Mouse (Mus musculus) lung, embryonic 15.5 days (tissue): ENCODE results near the gene Cd300c2. TPM values are rescaled to one million over a fixed set of nuclear protein-coding genes. Genes with fewer than 3 reads are reported as not detected.

ENCODE experiments used
- ATAC-seq: fragments of 200-750 bp; cut with Nextera tagmentation; 2 replicates; pipeline ENCODE4 v1.8.0; 2017; ENCODE audit warnings: moderate number of reproducible peaks, borderline replicate concordance; ENCODE audit not compliant: low FRiP score, low TSS enrichment; ENCODE audit errors: extremely low read depth
- H3K27ac ChIP-seq: fragments of 300-500 bp; sonication (generic); 2 replicates; pipeline ENCODE4 v1.5.1; 2015; ENCODE audit warnings: moderate library complexity, mild to moderate bottlenecking, inconsistent platforms
- H3K27me3 ChIP-seq: fragments of 300-500 bp; sonication (generic); 2 replicates; pipeline ENCODE4 v1.6.1; 2015; ENCODE audit warnings: inconsistent platforms
- H3K36me3 ChIP-seq: fragments of 300-500 bp; sonication (generic); 2 replicates; pipeline ENCODE4 v1.6.1; 2015; ENCODE audit warnings: inconsistent platforms
- H3K4me1 ChIP-seq: fragments of 300-500 bp; sonication (generic); 2 replicates; pipeline ENCODE4 v1.6.1; 2015; ENCODE audit warnings: inconsistent platforms
- H3K4me2 ChIP-seq: fragments of 300-500 bp; sonication (generic); 2 replicates; pipeline ENCODE4 v1.6.1; 2015; ENCODE audit warnings: inconsistent platforms, mild to moderate bottlenecking, moderate library complexity
- H3K4me3 ChIP-seq: fragments of 300-500 bp; sonication (generic); 2 replicates; pipeline ENCODE4 v1.5.1; 2015; ENCODE audit warnings: mild to moderate bottlenecking, inconsistent platforms
- H3K9ac ChIP-seq: fragments of 300-500 bp; sonication (generic); 2 replicates; pipeline ENCODE4 v1.6.1; 2015; ENCODE audit warnings: inconsistent platforms
- H3K9me3 ChIP-seq: fragments of 300-500 bp; sonication (generic); 2 replicates; pipeline ENCODE4 v1.6.1; 2016; ENCODE audit warnings: inconsistent platforms
- WGBS: fragments of 180-500 bp; shearing (Covaris S2); methylation state at CpG from one replicate; pipeline ENCODE4 v1.1.7; 2015; 5-methylcytosine and 5-hydroxymethylcytosine counted together
- polyA plus RNA-seq: library from polyadenylated mRNA; unstranded; fragments of >200 nt; fragmentation: Nextera tagmentation; extraction: Ambion mirVana; gene quantifications from 2 replicates; pipeline ENCODE4 v1.2.1, GENCODE M21; 2015

Cd300c2 gene
- polyA plus RNA-seq, 1 experiment from 2014 or later = 2.9 TPM

- no peaks in the 10 kb centered on the region for H3K27me3 ChIP-seq
- H3K36me3 ChIP-seq = no peaks in the 10 kb centered on the region
- H3K9ac ChIP-seq = no peak overlapping the region
- 86% methylated on average over 1 of the region's 1 CpGs for WGBS
- no peak overlapping the region for H3K27ac ChIP-seq
- no peak overlapping the region for H3K4me3 ChIP-seq
- H3K4me1 ChIP-seq = no peaks in the 10 kb centered on the region
- no peaks in the 10 kb centered on the region for H3K9me3 ChIP-seq
- H3K4me2 ChIP-seq = no peak overlapping the region
- no peak for ATAC-seq
Observed at GRCm38 (mm10) chr11:114960369-114960768, 41.3 kb downstream of the Cd300c2 start.

Other genes starting within 250 kb of the Cd300c2 start
- 0.29 and 0.40 TPM in 2 replicates for gene Kif19a, start 236.5 kb downstream of the Cd300c2 start, polyA plus RNA-seq
- 0.71 and 1.1 TPM in 2 replicates for gene Btbd17, start 205.9 kb downstream of the Cd300c2 start, polyA plus RNA-seq
- not detected in 2 replicates for gene Gpr142, start 203.0 kb downstream of the Cd300c2 start, polyA plus RNA-seq
- gene Gprc5c, start 150.7 kb downstream of the Cd300c2 start, polyA plus RNA-seq = 35.4 and 36.1 TPM in 2 replicates
- gene Cd300a, start 111.8 kb downstream of the Cd300c2 start, polyA plus RNA-seq = 1.2 and 1.4 TPM in 2 replicates
- gene Cd300lb, start 67.5 kb downstream of the Cd300c2 start, polyA plus RNA-seq = 0.21 and 0.23 TPM in 2 replicates
- not detected in 2 replicates for gene Cd300c, start 32.7 kb downstream of the Cd300c2 start, polyA plus RNA-seq
- 0.10 and 0.17 TPM in 2 replicates for gene Cd300ld, start 12.0 kb downstream of the Cd300c2 start, polyA plus RNA-seq
- gene Cd300ld2, start 14.3 kb upstream of the Cd300c2 start, polyA plus RNA-seq = not detected in 2 replicates
- gene Cd300ld4, start 25.1 kb upstream of the Cd300c2 start, polyA plus RNA-seq = not detected in 2 replicates
- gene Cd300ld5, start 35.9 kb upstream of the Cd300c2 start, polyA plus RNA-seq = not detected in 2 replicates
- gene Cd300ld3, start 46.5 kb upstream of the Cd300c2 start, polyA plus RNA-seq = not detected in 2 replicates
- 0.06 TPM in 1 of 2 replicates, not detected in the other for gene Cd300e, start 60.3 kb upstream of the Cd300c2 start, polyA plus RNA-seq
- gene Rab37, start 89.6 kb upstream of the Cd300c2 start, polyA plus RNA-seq = 0.81 and 1.7 TPM in 2 replicates
- 1.3 and 1.8 TPM in 2 replicates for gene Cd300lf, start 132.1 kb upstream of the Cd300c2 start, polyA plus RNA-seq
- 55.0 and 58.2 TPM in 2 replicates for gene Slc9a3r1, start 161.5 kb upstream of the Cd300c2 start, polyA plus RNA-seq
- 10.5 and 12.3 TPM in 2 replicates for gene Tmem104, start 185.6 kb upstream of the Cd300c2 start, polyA plus RNA-seq
- gene Nat9, start 186.0 kb upstream of the Cd300c2 start, polyA plus RNA-seq = 22.0 and 23.8 TPM in 2 replicates